Mouse (Mus musculus) liver, embryonic 16.5 days (tissue): ENCODE results near the gene Cfap52. TPM values are rescaled to one million over a fixed set of nuclear protein-coding genes. Genes with fewer than 3 reads are reported as not detected.
A peak's percentile ranks its signal among the peaks of the same experiment; 100 is the strongest.

Source experiments
- ATAC-seq: fragments of 200-750 bp; cut with Nextera tagmentation; 2 replicates; pipeline ENCODE4 v1.8.0; 2017; ENCODE audit warnings: low read depth, mild to moderate bottlenecking, moderate number of reproducible peaks, moderate library complexity
- H3K27ac ChIP-seq: fragments of 300-500 bp; sonication (generic); 2 replicates; pipeline ENCODE4 v1.5.1; 2014; ENCODE audit warnings: mild to moderate bottlenecking, low read length
- H3K27me3 ChIP-seq: fragments of 300-500 bp; sonication (generic); 2 replicates; pipeline ENCODE4 v1.6.1; 2014; ENCODE audit warnings: low read depth, low read length, mixed read lengths; ENCODE audit not compliant: control insufficient read depth, insufficient read depth
- H3K36me3 ChIP-seq: fragments of 300-500 bp; sonication (generic); 2 replicates; pipeline ENCODE4 v1.6.1; 2014; ENCODE audit warnings: mild to moderate bottlenecking; ENCODE audit not compliant: control insufficient read depth, insufficient read depth
- H3K4me1 ChIP-seq: fragments of 300-500 bp; sonication (generic); 2 replicates; pipeline ENCODE4 v1.6.1; 2014; ENCODE audit warnings: low read depth, low read length, mixed read lengths; ENCODE audit not compliant: control insufficient read depth
- H3K4me2 ChIP-seq: fragments of 300-500 bp; sonication (generic); 2 replicates; pipeline ENCODE4 v1.6.1; 2014; ENCODE audit warnings: low read depth, low read length, mixed read lengths
- H3K4me3 ChIP-seq: fragments of 300-500 bp; sonication (generic); 2 replicates; pipeline ENCODE4 v1.5.1; 2014; ENCODE audit warnings: low read depth, mild to moderate bottlenecking, low read length
- H3K9ac ChIP-seq: fragments of 300-500 bp; sonication (generic); 2 replicates; pipeline ENCODE4 v1.6.1; 2014; ENCODE audit warnings: low read depth, low read length
- H3K9me3 ChIP-seq: fragments of 300-500 bp; sonication (generic); replicated peaks from 2 replicates; pipeline ENCODE4 v1.6.1; 2016; ENCODE audit warnings: low read length; ENCODE audit not compliant: control insufficient read depth
- WGBS: fragments of 180-500 bp; shearing (Covaris S2); extraction: QIAGEN DNeasy Blood & Tissue Kit; methylation state at CpG from one replicate; pipeline ENCODE4 v1.1.7; 2014; ENCODE audit not compliant: insufficient replicate concordance; 5-methylcytosine and 5-hydroxymethylcytosine counted together
- polyA plus RNA-seq: library from polyadenylated mRNA; unstranded; fragments of >200 nt; fragmentation: Nextera tagmentation; extraction: Ambion mirVana; gene quantifications from 2 replicates; pipeline ENCODE4 v1.2.1, GENCODE M21; 2015

Cfap52 gene
- polyA plus RNA-seq, 1 experiment from 2014 or later, result not detected

GRCm38 (mm10) chr11:67953604-67954003 is 11.8 kb downstream of the Cfap52 start:
- H3K36me3 ChIP-seq, result no peaks in the 10 kb centered on the region
- no peaks in the 10 kb centered on the region for H3K4me1 ChIP-seq
- no peaks in the 10 kb centered on the region for H3K27me3 ChIP-seq
- no peak overlapping the region for H3K4me3 ChIP-seq
- H3K4me2 ChIP-seq, result no peak overlapping the region
- no peak overlapping the region for H3K9ac ChIP-seq
- ATAC-seq, result no peak
- no peak overlapping the region for H3K27ac ChIP-seq
- 51% methylated on average over 5 of the region's 5 CpGs for WGBS
- H3K9me3 ChIP-seq, result no peaks in the 10 kb centered on the region

GRCm38 (mm10) chr11:67949475-67949874 is 16.0 kb downstream of the Cfap52 start:
- H3K4me1 ChIP-seq, result no peaks in the 10 kb centered on the region
- no peak overlapping the region for H3K4me2 ChIP-seq
- H3K27ac ChIP-seq, result no peak overlapping the region
- no peaks in the 10 kb centered on the region for H3K9me3 ChIP-seq
- no peak for ATAC-seq
- no peak overlapping the region for H3K9ac ChIP-seq
- no peak overlapping the region for H3K4me3 ChIP-seq
- 61% methylated on average over 9 of the region's 9 CpGs for WGBS
- no peaks in the 10 kb centered on the region for H3K27me3 ChIP-seq
- H3K36me3 ChIP-seq, result no peaks in the 10 kb centered on the region

GRCm38 (mm10) chr11:67948229-67948628 is 17.2 kb downstream of the Cfap52 start:
- Histone ChIP-seq H3K27ac (no peak overlapping the region), H3K4me2 (no peak overlapping the region), H3K9me3 (no peaks in the 10 kb centered on the region), H3K27me3 (no peaks in the 10 kb centered on the region), H3K4me3 (no peak overlapping the region), H3K36me3 (no peaks in the 10 kb centered on the region), H3K9ac (no peak overlapping the region), H3K4me1 (no peaks in the 10 kb centered on the region)
- WGBS, result 46% methylated on average over 3 of the region's 3 CpGs
- ATAC-seq, result no peak

GRCm38 (mm10) chr11:67932156-67932555 is 33.3 kb downstream of the Cfap52 start:
- no peak overlapping the region for H3K4me3 ChIP-seq
- WGBS, result 68% methylated on average over 3 of the region's 3 CpGs

GRCm38 (mm10) chr11:67926348-67927055 is 38.9 kb downstream of the Cfap52 start:
- Histone ChIP-seq H3K27me3 (peaks cover 13% of the 10 kb centered on the region), H3K4me3 (no peak overlapping the region), H3K9ac (no peak overlapping the region), H3K27ac (no peak overlapping the region), H3K36me3 (no peaks in the 10 kb centered on the region), H3K4me2 (no peak overlapping the region), H3K4me1 (no peaks in the 10 kb centered on the region; the same call in 1 of the 2 replicates), H3K9me3 (no peaks in the 10 kb centered on the region)
- WGBS, result 17% methylated on average over 14 of the region's 15 CpGs
- ATAC-seq, result no peak

More at GRCm38 (mm10) chr11:67932156-67932555, 33.3 kb downstream of the Cfap52 start:
- Histone ChIP-seq H3K27me3 (no peaks in the 10 kb centered on the region), H3K9me3 (no peaks in the 10 kb centered on the region), H3K36me3 (no peaks in the 10 kb centered on the region), H3K9ac (no peak overlapping the region), H3K4me2 (no peak overlapping the region), H3K27ac (no peak overlapping the region), H3K4me1 (no peaks in the 10 kb centered on the region)
- no peak for ATAC-seq

GRCm38 (mm10) chr11:67925000-67925399 is 40.5 kb downstream of the Cfap52 start:
- WGBS, result 63% methylated on average over 13 of the region's 13 CpGs
- Histone ChIP-seq H3K27me3 (peaks cover 28% of the 10 kb centered on the region), H3K9me3 (no peaks in the 10 kb centered on the region), H3K27ac (no peak overlapping the region), H3K36me3 (no peaks in the 10 kb centered on the region), H3K4me1 (no peaks in the 10 kb centered on the region; the same call in 1 of the 2 replicates), H3K4me2 (no peak overlapping the region), H3K9ac (no peak overlapping the region), H3K4me3 (no peak overlapping the region)
- no peak for ATAC-seq

- H3K9ac ChIP-seq, result no peak overlapping the region
- no peak overlapping the region for H3K4me2 ChIP-seq
- H3K36me3 ChIP-seq, result no peaks in the 10 kb centered on the region
- H3K9me3 ChIP-seq, result no peaks in the 10 kb centered on the region
- no peak overlapping the region for H3K4me3 ChIP-seq
- no peak for ATAC-seq
- no peaks in the 10 kb centered on the region; the same call in 1 of the 2 replicates for H3K4me1 ChIP-seq
- 83% methylated on average over 5 of the region's 5 CpGs for WGBS
- no peak overlapping the region for H3K27ac ChIP-seq
- H3K27me3 ChIP-seq, result peaks cover 36% of the 10 kb centered on the region
Measured at GRCm38 (mm10) chr11:67923720-67924119, 41.7 kb downstream of the Cfap52 start.

GRCm38 (mm10) chr11:67922755-67923125 is 42.7 kb downstream of the Cfap52 start:
- Histone ChIP-seq H3K4me1 (no peaks in the 10 kb centered on the region; the same call in 1 of the 2 replicates), H3K36me3 (no peaks in the 10 kb centered on the region), H3K9me3 (no peaks in the 10 kb centered on the region), H3K9ac (no peak overlapping the region), H3K4me3 (peak overlapping the region; percentile 57), H3K4me2 (peak overlapping the region; percentile 83), H3K27me3 (peaks cover 36% of the 10 kb centered on the region), H3K27ac (no peak overlapping the region)
- 0 out of 2 replicates have a peak, but pooled peaks have one; percentile 41 for ATAC-seq
- whole genome bisulfite sequencing, result 1% methylated on average over 12 of the region's 12 CpGs
